Mouse (Mus musculus): ENCODE measurements around the gene Lamp2. TPM values are rescaled to one million over a fixed set of nuclear protein-coding genes. Genes with fewer than 3 reads are reported as not detected.
"Not testable (repeated sequence)": the region's sequence is repeated elsewhere in the genome, so short reads cannot be mapped to it uniquely, and the experiment has no call there.

The Lamp2 gene
- polyA plus RNA-seq, 1 experiment from 2014 or later = 94.5 TPM

DNA sequence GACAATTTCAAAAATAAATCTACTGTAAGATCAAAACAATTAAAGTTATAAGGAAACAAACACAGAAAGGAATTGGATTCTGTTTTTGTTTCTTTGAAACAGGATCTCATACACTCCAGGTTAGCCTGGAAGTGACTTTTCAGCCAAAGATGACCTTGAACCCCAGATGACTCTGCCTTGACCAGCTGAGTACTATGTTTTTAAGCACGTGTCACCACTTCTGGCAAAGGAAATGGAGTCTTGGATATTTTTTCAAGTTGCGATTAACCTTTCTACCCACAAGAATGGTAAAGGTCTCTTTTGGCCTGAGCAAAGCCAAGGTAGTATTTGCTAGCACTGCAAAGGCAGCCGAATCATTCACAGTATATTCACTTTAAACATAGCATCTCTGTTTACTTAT is 33.2 kb downstream of the Lamp2 start:
- 76% methylated on average over 3 of the region's 3 CpGs for WGBS
- Histone ChIP-seq H3K4me3 (no peak overlapping the region), H3K9me3 (no peaks in the 10 kb centered on the region), H3K4me1 (no peaks in the 10 kb centered on the region), H3K36me3 (peaks cover 2% of the 10 kb centered on the region; the same call in 1 of the 2 replicates), H3K27ac (no peak overlapping the region), H3K27me3 (no peaks in the 10 kb centered on the region), H3K4me2 (replicated peaks) (no peak overlapping the region), H3K9ac (no peak overlapping the region)
- no peak for ATAC-seq (ENCODE audit: insufficient number of reproducible peaks, insufficient read depth, low FRiP score, low TSS enrichment)

GRCm38 (mm10) chrX:38422396-38422795 is 33.9 kb downstream of the Lamp2 start:
- ATAC-seq (ENCODE audit: insufficient number of reproducible peaks, insufficient read depth, low FRiP score, low TSS enrichment) = no peak
- H3K27me3 ChIP-seq = no peaks in the 10 kb centered on the region
- no peak overlapping the region for H3K4me2 ChIP-seq (replicated peaks)
- H3K27ac ChIP-seq = no peak overlapping the region
- H3K9me3 ChIP-seq = no peaks in the 10 kb centered on the region
- H3K4me3 ChIP-seq = no peak overlapping the region
- H3K4me1 ChIP-seq = no peaks in the 10 kb centered on the region
- no peaks in the 10 kb centered on the region; the same call in 1 of the 2 replicates for H3K36me3 ChIP-seq
- WGBS = 72% methylated on average over 3 of the region's 3 CpGs
- H3K9ac ChIP-seq = no peak overlapping the region

GRCm38 (mm10) chrX:38403879-38404278 is 52.4 kb downstream of the Lamp2 start:
- no peaks in the 10 kb centered on the region for H3K27me3 ChIP-seq
- no peak for ATAC-seq (ENCODE audit: insufficient number of reproducible peaks, insufficient read depth, low FRiP score, low TSS enrichment)
- no peak overlapping the region for H3K9ac ChIP-seq
- no peaks in the 10 kb centered on the region for H3K9me3 ChIP-seq
- no peak overlapping the region for H3K4me2 ChIP-seq (replicated peaks)
- H3K4me3 ChIP-seq = no peak overlapping the region
- no peak overlapping the region for H3K27ac ChIP-seq
- no peaks in the 10 kb centered on the region; the same call in 1 of the 2 replicates for H3K4me1 ChIP-seq
- 72% methylated on average over 3 of the region's 3 CpGs for WGBS
- no peaks in the 10 kb centered on the region for H3K36me3 ChIP-seq

GRCm38 (mm10) chrX:38402981-38403380 is 53.3 kb downstream of the Lamp2 start:
- H3K4me3 ChIP-seq = no peak overlapping the region
- no peaks in the 10 kb centered on the region for H3K27me3 ChIP-seq
- H3K4me2 ChIP-seq (replicated peaks) = no peak overlapping the region
- H3K36me3 ChIP-seq = no peaks in the 10 kb centered on the region
- no peak overlapping the region for H3K9ac ChIP-seq
- ATAC-seq (ENCODE audit: insufficient number of reproducible peaks, insufficient read depth, low FRiP score, low TSS enrichment) = no peak
- H3K27ac ChIP-seq = no peak overlapping the region
- 75% methylated on average over 5 of the region's 5 CpGs for WGBS
- H3K4me1 ChIP-seq = no peaks in the 10 kb centered on the region; the same call in 1 of the 2 replicates
- H3K9me3 ChIP-seq = no peaks in the 10 kb centered on the region

- Histone ChIP-seq H3K4me1 (no peaks in the 10 kb centered on the region; the same call in 1 of the 2 replicates), H3K9ac (no peak overlapping the region), H3K36me3 (no peaks in the 10 kb centered on the region), H3K4me3 (no peak overlapping the region), H3K4me2 (replicated peaks) (no peak overlapping the region), H3K9me3 (no peaks in the 10 kb centered on the region), H3K27me3 (no peaks in the 10 kb centered on the region), H3K27ac (no peak overlapping the region)
- ATAC-seq (ENCODE audit: insufficient number of reproducible peaks, insufficient read depth, low FRiP score, low TSS enrichment) = no peak
- 52% methylated on average over 6 of the region's 6 CpGs for WGBS
Measured at GRCm38 (mm10) chrX:38402004-38402403, 54.2 kb downstream of the Lamp2 start.

- 75% methylated on average over 3 of the region's 3 CpGs for WGBS
- Histone ChIP-seq H3K4me1 (no peaks in the 10 kb centered on the region; the same call in 1 of the 2 replicates), H3K27ac (no peak overlapping the region), H3K9ac (no peak overlapping the region), H3K4me2 (replicated peaks) (no peak overlapping the region), H3K9me3 (no peaks in the 10 kb centered on the region), H3K27me3 (no peaks in the 10 kb centered on the region), H3K4me3 (no peak overlapping the region), H3K36me3 (no peaks in the 10 kb centered on the region)
- no peak for ATAC-seq (ENCODE audit: insufficient number of reproducible peaks, insufficient read depth, low FRiP score, low TSS enrichment)
Measured at GRCm38 (mm10) chrX:38400616-38401015, 55.6 kb downstream of the Lamp2 start.

GRCm38 (mm10) chrX:38399671-38400070 is 56.6 kb downstream of the Lamp2 start:
- Histone ChIP-seq H3K9ac (no peak overlapping the region), H3K9me3 (no peaks in the 10 kb centered on the region), H3K27ac (no peak overlapping the region), H3K4me1 (no peaks in the 10 kb centered on the region; the same call in 1 of the 2 replicates), H3K36me3 (no peaks in the 10 kb centered on the region), H3K4me2 (replicated peaks) (no peak overlapping the region), H3K27me3 (no peaks in the 10 kb centered on the region), H3K4me3 (no peak overlapping the region)
- 92% methylated on average over 1 of the region's 1 CpGs for WGBS
- no peak for ATAC-seq (ENCODE audit: insufficient number of reproducible peaks, insufficient read depth, low FRiP score, low TSS enrichment)

GRCm38 (mm10) chrX:38373169-38373568 is 83.1 kb downstream of the Lamp2 start:
- H3K4me2 ChIP-seq (replicated peaks); H3K36me3 ChIP-seq; H3K4me3 ChIP-seq; H3K27me3 ChIP-seq; H3K4me1 ChIP-seq; H3K9me3 ChIP-seq; H3K27ac ChIP-seq; ATAC-seq (ENCODE audit: insufficient number of reproducible peaks, insufficient read depth, low FRiP score, low TSS enrichment); H3K9ac ChIP-seq: not testable (repeated sequence)
- 93% methylated on average over 1 of the region's 1 CpGs for WGBS

- not testable (repeated sequence) for H3K4me1 ChIP-seq; H3K4me2 ChIP-seq (replicated peaks); H3K36me3 ChIP-seq; H3K27me3 ChIP-seq; H3K9me3 ChIP-seq; ATAC-seq (ENCODE audit: insufficient number of reproducible peaks, insufficient read depth, low FRiP score, low TSS enrichment); H3K9ac ChIP-seq; H3K4me3 ChIP-seq; H3K27ac ChIP-seq
- WGBS = 71% methylated on average over 1 of the region's 1 CpGs
Measured at GRCm38 (mm10) chrX:38364621-38365020, 91.6 kb downstream of the Lamp2 start.

DNA sequence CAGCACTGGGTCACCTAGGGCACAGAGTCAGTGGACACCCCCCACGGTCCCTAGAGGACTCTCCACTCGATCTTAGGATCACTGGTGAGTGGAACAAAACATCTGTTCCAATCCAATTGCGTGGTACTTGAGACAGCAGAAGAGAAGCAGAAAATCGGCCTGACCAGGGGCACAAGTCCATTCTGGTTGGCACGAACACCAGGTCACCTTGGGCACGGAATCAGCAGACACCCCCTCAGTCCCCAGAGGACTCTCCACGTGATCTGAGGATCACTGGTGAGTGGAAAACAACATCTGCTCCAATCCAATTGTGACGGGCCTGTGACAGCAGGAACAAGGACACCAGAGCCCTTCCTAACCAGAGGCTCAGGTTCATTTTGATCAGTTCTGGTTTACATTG is 94.2 kb downstream of the Lamp2 start:
- Histone ChIP-seq H3K9ac (no peak overlapping the region), H3K4me3 (no peak overlapping the region)

More for the DNA sequence above, 94.2 kb downstream of the Lamp2 start:
- Histone ChIP-seq H3K4me2 (replicated peaks) (no peak overlapping the region), H3K36me3 (no peaks in the 10 kb centered on the region), H3K9me3 (no peaks in the 10 kb centered on the region), H3K27ac (no peak overlapping the region), H3K4me1 (no peaks in the 10 kb centered on the region), H3K27me3 (no peaks in the 10 kb centered on the region)
- 73% methylated on average over 8 of the region's 8 CpGs for WGBS
- no peak for ATAC-seq (ENCODE audit: insufficient number of reproducible peaks, insufficient read depth, low FRiP score, low TSS enrichment)

Other genes with a start within 250 kb of the Lamp2 start
- gene Tmem255a, start 204.0 kb downstream of the Lamp2 start, polyA plus RNA-seq (2016; fragmentation: Nextera tagmentation; extraction: Ambion mirVana) = 28.1 and 28.5 TPM in 2 replicates
- 0.15 TPM in 1 of 2 replicates, not detected in the other for gene Atp1b4, start 140.3 kb downstream of the Lamp2 start, polyA plus RNA-seq (2016; fragmentation: Nextera tagmentation; extraction: Ambion mirVana)
- 46.9 and 48.8 TPM in 2 replicates for gene Cul4b, start 119.7 kb upstream of the Lamp2 start, polyA plus RNA-seq (2016; fragmentation: Nextera tagmentation; extraction: Ambion mirVana)
- 94.7 and 94.9 TPM in 2 replicates for gene Mcts1, start 144.1 kb upstream of the Lamp2 start, polyA plus RNA-seq (2016; fragmentation: Nextera tagmentation; extraction: Ambion mirVana)
- gene C1galt1c1, start 178.6 kb upstream of the Lamp2 start, polyA plus RNA-seq (2016; fragmentation: Nextera tagmentation; extraction: Ambion mirVana) = 21.9 and 23.1 TPM in 2 replicates